Mouse (Mus musculus) urinary bladder, postnatal 25 days (tissue): Measurements from ENCODE around the gene Slitrk3.
"Not testable (repeated sequence)": the region's sequence is repeated elsewhere in the genome, so short reads cannot be mapped to it uniquely, and the experiment has no call there.

Experiments
- DNase-seq: peaks from one replicate; pipeline ENCODE4 v3.0.0; 2022; ENCODE audit warnings: low spot score

Slitrk3 gene

DNA sequence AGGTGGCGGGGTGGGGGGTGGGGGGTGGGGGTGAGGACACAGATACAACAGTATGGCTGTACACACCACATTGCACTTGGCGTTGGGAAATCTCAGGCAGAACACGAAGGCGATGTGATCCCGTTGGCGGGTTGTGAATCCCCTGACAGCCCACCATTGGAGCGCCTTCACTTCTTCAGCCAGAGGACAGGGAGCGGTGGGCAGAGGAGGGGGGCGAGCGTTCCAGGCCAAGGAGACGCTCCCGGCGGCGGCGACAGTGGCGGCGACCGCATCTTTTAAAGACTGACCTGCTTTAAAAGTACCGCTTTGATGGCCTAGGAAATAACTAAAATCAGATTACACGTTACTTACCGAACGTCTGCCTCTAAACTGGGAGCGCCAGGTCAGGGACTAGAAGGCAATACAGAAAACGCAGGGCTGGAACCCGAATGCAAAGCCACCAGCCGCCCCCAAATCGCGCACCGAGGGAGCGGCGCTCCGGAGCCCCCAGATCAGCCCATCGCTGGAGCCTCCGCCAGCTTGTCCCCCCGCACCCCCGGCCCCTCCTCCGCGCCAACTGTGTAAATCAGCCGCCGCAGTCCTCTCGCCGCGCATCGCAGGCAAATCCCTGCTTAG, at the start of gene Slitrk3:
TSS of gene Slitrk3 (minus strand) at position 607 of the 615 bp plus-strand sequence.
- no peak for DNase-seq

DNA sequence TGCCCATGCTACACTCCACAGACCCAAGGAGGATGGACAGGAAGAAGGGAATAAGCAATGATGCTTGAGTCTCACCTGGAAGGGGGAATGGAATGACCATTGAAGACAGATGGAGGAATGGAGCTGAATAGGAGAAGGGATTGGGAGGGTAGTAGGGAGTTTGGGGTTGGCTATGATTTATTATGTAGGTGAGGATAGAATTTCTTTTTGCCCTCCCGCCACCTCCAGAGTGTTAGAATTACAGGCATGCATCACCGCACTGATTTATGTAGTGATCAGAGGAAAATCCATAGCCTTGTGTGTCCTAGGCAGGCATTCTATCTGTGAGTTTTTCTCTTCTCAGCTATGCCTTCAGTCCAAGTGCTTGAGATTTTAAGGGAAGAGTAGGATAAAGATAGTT, 36.8 kb upstream of the Slitrk3 start:
- DNase-seq: not testable (repeated sequence)

DNA sequence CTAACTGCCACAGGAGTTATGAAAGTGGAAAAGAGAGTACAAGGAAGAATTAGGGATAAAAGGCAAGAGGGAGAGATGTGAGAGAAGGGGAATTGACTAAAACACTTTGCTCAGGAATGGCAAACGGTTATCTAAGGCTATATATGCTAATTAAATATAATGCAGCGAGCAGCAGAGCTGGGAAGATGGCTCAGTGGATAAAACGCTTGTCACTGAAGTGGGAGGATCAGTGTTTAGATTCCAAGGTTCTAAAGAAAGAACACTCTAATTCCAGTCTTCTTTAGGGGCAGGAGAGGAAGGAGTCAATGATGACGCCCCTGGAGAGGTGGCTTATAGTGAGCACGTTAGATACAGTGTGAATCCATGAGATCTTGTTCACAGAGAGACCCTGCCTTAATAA, 27.0 kb upstream of the Slitrk3 start:
- DNase-seq: no peak

DNA sequence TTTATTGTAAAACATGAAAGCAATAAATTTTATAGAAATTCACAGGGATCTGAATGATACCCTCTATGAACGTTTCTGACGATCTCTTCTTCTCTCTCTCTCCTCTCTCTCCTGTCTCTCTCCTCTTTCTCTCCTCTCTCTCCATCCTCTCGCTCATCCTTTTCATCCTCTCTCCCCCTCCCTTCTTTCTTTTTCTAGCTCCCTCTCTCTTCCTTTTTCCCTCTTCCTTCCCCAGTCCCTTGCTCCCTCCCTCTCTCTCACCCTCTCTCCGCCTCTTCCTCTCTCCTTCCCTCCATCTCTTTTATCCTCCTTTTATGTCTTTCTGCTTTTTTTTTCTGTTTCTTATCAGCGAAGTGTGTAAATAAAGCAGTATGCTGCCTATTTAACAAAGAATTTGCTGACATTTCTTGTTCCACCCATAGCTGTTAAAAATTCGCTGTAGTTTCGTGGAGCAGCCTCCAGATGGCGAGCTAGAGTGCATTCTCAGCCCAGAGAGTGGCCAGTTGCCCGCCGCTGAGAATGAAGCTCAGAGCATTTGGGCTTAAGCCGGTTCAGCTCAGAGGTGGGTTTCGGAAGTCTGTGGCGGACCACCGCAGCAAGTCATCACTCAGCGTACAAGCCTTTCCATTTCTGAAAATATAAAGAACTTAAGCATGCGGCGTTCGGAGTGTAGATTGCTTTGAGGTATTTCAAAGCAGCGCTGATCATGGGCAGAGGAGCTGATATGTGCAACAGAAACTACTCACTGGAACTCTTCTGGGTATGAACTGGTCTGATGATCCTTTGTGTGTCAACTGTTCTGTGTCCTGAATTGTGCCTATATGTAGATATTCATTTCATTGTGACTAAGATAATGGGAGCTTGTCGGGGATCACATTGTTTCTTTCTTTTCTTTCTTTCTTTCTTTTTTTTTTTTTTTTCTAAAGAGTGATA, 8.5 kb upstream of the Slitrk3 start:
- peak; percentile 53 for DNase-seq

DNA sequence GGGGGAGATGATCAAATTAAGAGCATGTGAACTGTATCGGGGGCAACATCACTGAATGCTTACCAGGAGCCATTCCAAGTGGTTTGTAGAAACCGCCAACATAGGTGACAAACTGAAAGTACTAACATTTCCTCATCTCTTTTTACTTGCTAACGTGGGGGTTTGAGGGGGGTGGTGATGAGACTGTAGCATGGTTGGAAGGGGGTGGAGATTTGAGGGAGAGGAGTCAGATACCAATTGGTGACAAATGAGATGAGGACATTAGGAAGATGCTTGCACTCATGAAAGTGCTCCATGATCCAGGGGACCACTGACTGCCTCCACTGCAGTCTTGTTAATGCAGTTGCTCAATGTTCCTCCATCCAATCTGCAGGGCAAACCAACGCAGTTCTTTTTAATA, 587 bp upstream of the Slitrk3 start:
- no peak for DNase-seq

DNA sequence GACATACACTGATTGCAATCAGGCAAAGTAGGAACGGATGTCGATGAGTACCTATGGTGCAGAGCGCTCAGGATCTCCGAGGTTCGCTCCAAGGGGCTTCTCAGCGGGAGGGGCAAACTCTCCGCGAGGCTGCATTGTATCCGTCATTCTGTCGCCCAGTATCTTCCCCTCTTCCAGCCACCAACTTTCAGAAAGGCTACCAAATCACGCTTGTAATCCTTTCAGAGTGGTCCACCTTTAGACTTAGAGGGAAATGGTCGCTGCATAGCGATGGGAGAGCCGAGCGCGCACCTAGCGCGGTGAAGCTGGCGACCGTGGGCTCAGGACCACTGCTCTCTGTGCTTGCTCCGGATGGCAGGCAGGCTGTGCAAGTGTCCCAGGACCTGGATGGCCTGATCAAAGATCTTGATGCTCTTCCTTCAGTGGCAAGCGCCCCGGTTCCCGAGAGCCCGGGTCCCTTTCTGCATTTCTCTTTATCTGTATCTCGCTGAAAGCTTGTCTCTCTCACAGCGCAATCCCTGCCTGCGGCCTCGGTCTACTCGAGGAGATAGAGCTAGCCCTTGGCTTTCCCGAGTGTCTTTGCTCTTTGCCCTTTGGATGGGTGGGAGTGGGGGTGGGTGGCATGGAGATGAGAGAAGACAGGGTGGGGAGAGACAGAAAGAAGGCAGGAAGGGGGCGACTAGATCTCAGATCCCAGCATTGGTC, 959 bp downstream of the Slitrk3 start:
- no peak for DNase-seq

DNA sequence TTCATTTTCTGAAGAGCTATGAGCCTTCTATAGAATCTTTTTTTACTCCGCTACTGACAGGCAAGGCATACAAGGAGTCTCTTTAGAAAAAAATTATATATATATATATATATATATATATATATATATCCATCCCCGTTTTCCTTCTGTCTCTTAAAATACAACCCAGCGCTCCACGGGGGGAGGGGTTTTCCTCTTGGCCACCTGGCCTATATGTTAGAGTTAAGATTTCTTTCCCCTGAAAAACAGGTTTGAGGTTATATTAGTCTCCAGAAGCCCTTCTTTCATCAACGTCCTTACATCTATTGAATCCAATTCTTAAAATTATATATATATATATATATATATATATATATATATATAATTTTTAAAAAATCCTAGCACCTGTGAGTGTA, 1.6 kb downstream of the Slitrk3 start:
- DNase-seq: no peak

DNA sequence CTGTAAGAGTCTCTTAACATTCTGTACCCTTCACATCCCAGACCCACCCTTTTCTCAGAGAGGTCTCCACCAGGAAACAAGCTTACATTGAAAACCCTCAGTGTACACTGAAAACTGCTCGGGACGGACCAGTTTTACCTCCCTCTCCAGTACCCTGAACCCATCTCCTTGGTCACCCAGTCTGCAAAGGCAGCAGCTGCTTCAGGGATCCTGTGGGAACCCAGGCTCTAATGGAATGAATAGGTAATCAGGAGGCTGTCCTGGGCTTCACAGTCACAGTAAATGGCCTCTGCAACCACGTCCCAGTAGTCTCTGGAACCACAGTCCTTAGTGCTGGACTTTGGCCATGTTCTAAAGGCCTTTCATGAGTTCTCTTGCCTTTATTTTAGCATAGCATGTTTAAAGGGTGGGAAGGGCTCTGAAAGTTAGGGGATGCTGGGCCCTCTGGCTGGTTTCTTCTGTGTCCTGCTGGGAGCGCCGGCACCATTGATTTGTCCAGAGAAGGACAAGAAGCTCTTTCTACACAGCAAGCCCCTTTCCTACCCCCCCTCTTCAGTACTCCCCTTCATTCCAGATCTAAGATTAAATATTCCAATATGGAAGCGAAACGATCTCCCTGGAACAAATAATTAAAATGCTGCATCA, 2.1 kb downstream of the Slitrk3 start:
- DNase-seq: no peak

DNA sequence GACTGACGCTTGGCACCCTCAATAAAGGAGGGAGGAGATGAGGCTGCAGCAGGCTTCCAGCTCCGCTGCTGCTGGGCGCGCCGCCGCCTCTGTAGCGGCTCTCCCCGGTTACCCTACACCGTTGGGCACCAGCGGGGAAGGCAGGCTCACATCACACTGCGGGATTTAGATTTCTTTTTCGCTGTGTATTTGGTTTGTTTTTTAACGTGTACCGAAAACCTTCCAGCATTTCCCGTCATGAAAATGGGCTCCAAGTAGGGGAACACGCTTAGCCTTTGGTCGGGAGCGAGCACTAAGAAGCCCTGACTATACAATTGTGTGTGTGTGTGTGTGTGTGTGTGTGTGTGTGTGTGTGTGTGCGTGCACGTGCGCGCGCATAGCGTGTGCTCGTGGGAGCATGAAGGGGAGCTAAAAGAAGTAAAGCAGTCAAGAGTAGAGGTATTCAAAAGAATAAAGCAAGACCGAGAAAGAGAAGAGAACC, 4.1 kb downstream of the Slitrk3 start:
- no peak for DNase-seq

DNA sequence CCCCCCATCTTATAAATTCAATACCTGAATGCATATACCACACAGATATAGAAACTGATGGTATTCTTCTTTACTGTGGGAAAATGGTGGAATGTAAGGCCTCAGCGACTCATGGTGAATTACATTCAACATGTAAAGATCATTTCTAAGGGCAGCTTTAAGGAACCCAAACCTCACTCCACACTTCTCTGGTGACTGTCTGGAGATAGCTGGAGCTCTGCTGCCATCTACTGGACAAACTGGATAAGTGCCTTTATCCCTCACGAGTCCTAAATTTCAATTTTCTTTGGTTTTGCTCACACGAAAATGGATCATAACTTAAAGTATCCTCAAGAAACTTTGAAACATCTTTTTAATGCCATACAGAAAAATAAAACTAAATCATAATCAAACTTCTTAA, 11.4 kb downstream of the Slitrk3 start:
- DNase-seq: peak; percentile 34

DNA sequence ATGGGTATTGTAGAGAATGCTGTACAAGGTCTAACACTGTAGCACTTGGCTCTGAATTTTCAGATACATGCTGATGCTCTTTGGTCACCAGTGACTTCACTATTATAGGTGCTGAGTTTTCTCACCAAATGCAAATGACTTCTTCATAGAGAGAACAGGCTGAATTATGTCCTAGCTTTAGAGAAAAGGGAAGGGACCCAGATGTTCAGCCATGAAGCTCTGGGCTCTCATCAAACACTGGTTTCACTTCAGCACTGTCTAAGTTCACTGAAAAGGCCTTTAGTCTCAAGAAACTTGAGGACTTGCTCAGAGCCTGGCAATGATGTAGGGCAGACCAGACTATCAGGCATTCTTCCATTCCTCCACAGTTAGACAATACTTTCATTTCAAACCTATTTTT, 15.3 kb downstream of the Slitrk3 start:
- DNase-seq: no peak

DNA sequence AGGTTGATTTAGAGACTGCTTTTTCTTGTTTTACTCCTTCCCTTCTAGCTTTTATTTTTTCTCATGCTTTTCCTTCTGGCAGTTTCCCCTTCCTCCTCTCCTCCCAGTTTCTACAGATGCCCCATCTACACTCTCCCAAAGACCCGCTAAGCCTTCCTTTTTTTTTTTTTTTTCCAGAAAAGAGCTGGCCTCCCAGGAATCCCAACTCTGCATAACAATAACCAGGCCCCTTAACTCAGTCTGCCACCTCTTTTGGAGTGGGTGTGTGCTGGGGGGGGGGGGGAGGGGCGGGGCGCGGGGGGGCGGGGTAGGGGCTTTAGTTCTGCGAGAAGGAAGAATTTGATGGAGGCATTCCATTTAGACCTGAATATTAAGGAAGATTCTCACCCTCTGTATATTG, 51.6 kb downstream of the Slitrk3 start:
- no peak for DNase-seq

DNA sequence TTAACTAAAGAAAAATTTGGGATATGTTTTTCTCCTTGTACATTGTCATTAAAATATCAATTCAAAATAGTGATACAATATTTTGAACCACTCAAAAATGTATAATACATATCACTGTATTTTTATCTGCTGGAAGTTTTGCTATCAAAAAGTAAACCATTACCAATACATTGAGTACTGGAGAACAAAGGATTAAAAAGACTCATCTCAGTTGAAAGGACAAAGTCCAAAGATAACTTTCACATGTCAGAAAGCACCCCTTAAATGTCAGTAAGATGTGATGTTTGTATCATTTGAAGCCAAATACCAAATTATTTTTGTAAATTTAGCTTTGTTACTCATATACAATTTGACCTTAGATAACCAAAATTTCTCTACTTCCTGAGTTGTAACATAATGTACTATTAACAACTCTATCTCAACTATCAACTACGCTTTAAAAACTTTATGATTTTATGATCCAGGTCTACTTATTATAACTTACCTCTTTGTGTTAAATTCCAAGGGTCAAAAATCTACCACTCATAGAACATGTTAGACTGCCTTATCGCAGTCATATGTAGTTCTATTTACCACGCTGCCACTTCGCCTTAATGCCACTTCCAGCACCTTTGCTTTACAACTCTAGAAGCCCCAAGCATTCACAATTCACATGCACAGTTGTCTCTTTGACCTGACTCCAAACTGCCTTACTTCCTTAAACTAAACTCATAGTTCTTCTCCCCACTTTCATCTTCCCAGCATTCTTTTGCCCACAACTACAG, 54.5 kb downstream of the Slitrk3 start:
- DNase-seq: no peak

DNA sequence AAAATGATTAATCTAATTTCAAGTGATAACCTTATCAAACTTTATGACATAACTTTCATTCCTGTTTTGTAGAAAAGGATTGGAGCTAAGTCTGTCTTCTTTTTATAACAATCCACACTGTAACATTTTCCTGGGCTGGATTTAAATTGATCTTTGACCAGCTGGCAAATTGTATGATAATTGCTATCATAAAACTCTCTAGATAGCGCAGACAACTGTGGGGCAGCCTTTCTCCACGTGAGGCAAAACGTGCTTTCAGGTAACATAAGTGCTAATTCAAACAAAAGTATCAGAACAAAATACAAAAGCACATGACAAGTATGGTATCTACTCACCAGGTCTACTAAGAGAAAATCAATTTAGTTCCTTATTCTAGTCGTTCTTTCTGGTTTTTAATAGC, 60.1 kb downstream of the Slitrk3 start:
- DNase-seq: no peak
